Mouse (Mus musculus): Measurements from ENCODE around the gene Smok3c. TPM values are rescaled to one million over a fixed set of nuclear protein-coding genes. Genes with fewer than 3 reads are reported as not detected.
A peak's percentile ranks its signal among the peaks of the same experiment; 100 is the strongest.

Smok3c gene
- polyA plus RNA-seq, 1 experiment from 2014 or later = not detected

DNA sequence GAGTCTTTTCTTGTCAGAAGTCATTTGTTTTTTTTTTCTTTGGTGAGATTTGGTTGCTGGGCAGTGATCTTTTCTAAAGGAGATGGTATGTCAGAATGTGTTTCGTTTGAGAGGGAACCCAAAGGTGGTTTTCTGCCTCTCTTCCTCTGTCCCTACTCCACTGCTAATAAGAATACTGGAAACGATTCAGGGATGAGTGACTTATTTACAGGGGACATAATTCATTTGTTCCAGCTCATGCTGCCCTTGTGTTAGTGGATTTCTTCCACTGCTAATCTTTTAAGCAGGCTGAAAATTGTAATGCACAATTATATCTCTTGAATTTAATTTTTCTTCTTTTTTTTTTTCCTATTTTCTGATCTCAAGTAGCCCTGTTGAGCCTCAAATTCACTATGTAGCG lies 33.8 kb downstream of the Smok3c start:
- ATAC-seq (ENCODE audit: insufficient number of reproducible peaks, insufficient read depth, low FRiP score, low read depth) = no peak
- Histone ChIP-seq H3K4me2 (replicated peaks; ENCODE audit: low read depth, low read length) (peak overlapping the region; percentile 47), H3K9me3 (ENCODE audit: control insufficient read depth, low read depth, low read length) (no peaks in the 10 kb centered on the region), H3K36me3 (ENCODE audit: control insufficient read depth, insufficient read depth, low read length) (no peaks in the 10 kb centered on the region), H3K9ac (replicated peaks; ENCODE audit: low read depth, low read length) (no peak overlapping the region), H3K4me3 (ENCODE audit: low read depth, low read length) (no peak overlapping the region), H3K4me1 (ENCODE audit: control insufficient read depth, insufficient read depth, low read length) (peaks cover 9% of the 10 kb centered on the region; the same call in 1 of the 2 replicates), H3K27me3 (ENCODE audit: control insufficient read depth, insufficient read depth, low read length) (no peaks in the 10 kb centered on the region), H3K27ac (ENCODE audit: low read length) (no peak overlapping the region)
- 75% methylated on average over 3 of the region's 3 CpGs for WGBS

DNA sequence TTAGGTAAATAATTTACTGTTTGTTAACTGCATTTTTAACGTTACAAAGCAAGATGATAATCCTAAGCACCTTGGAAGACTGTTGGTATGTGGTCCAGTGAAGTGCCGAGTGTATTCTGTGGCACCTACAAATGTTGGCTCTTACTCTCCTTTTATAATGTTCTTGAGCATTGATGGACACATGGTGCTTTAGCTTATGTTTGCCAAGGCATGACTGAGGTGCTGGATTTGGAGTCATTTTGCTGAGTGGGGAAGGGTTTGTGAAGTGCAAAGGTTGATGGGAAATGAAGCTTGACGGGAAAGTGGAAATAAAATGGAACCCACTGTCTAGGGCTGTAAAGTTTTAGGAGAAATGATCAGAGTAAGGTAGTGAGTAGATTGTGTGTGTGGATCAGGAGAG lies 35.4 kb downstream of the Smok3c start:
- H3K36me3 ChIP-seq (ENCODE audit: control insufficient read depth, insufficient read depth, low read length) = peaks cover 6% of the 10 kb centered on the region; the same call in 1 of the 2 replicates
- no peak overlapping the region for H3K9ac ChIP-seq (replicated peaks; ENCODE audit: low read depth, low read length)
- WGBS = 74% methylated on average over 3 of the region's 3 CpGs
- no peak overlapping the region for H3K4me2 ChIP-seq (replicated peaks; ENCODE audit: low read depth, low read length)
- H3K4me1 ChIP-seq (ENCODE audit: control insufficient read depth, insufficient read depth, low read length) = peaks cover 9% of the 10 kb centered on the region; the same call in 1 of the 2 replicates
- H3K27ac ChIP-seq (ENCODE audit: low read length) = no peak overlapping the region
- no peaks in the 10 kb centered on the region for H3K9me3 ChIP-seq (ENCODE audit: control insufficient read depth, low read depth, low read length)
- no peaks in the 10 kb centered on the region for H3K27me3 ChIP-seq (ENCODE audit: control insufficient read depth, insufficient read depth, low read length)
- no peak overlapping the region for H3K4me3 ChIP-seq (ENCODE audit: low read depth, low read length)
- no peak for ATAC-seq (ENCODE audit: insufficient number of reproducible peaks, insufficient read depth, low FRiP score, low read depth)

DNA sequence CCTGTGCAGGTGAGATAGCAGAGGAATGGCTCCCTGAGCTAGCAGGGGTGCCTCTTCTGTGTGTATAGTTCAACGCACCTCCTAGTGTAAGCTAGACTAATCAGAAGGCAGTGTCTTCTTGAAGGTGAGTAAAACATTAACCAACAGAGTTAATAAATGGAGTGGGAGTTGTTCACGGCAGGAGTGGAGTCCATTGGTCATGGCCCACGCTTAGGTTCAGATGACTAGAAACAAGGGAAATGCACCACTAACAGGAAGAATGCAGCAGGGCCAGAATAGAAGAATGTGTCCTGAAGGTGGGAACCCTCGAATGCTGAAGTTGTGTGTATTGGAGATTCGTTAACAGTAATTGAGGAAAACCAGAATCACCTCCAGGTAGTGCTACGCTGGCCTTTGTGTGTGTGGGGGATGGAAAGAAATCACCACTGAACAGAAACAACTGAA lies 36.1 kb downstream of the Smok3c start:
- ATAC-seq (ENCODE audit: insufficient number of reproducible peaks, insufficient read depth, low FRiP score, low read depth) = peak; percentile 54
- Histone ChIP-seq H3K4me2 (replicated peaks; ENCODE audit: low read depth, low read length) (0 out of 2 replicates have a peak overlapping the region, but pooled peaks have one; percentile 1), H3K4me1 (ENCODE audit: control insufficient read depth, insufficient read depth, low read length) (peaks cover 9% of the 10 kb centered on the region; the same call in 1 of the 2 replicates), H3K36me3 (ENCODE audit: control insufficient read depth, insufficient read depth, low read length) (peaks cover 11% of the 10 kb centered on the region), H3K27me3 (ENCODE audit: control insufficient read depth, insufficient read depth, low read length) (no peaks in the 10 kb centered on the region), H3K9ac (replicated peaks; ENCODE audit: low read depth, low read length) (no peak overlapping the region), H3K9me3 (ENCODE audit: control insufficient read depth, low read depth, low read length) (no peaks in the 10 kb centered on the region), H3K4me3 (ENCODE audit: low read depth, low read length) (no peak overlapping the region), H3K27ac (ENCODE audit: low read length) (no peak overlapping the region)
- WGBS = 72% methylated on average over 6 of the region's 6 CpGs

DNA sequence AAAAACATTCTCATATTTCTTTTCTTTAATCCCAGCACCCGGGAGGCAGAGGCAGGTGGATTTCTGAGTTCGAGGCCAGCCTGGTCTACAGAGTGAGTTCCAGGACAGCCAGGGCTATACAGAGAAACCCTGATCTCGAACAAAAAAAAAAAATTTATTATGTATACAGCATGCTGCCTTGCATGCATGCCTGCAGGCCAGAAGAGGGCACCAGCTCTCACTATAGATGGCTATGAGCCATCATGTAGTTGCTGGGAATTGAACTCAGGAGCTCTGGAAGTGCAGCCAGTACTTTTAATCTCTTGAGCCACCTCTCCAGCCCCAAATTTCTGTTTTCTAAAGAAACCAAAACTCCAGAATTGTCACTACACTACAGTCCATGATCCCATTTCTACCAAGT lies 37.3 kb downstream of the Smok3c start:
- H3K9ac ChIP-seq (replicated peaks; ENCODE audit: low read depth, low read length) = no peak overlapping the region
- no peak overlapping the region for H3K27ac ChIP-seq (ENCODE audit: low read length)
- no peak for ATAC-seq (ENCODE audit: insufficient number of reproducible peaks, insufficient read depth, low FRiP score, low read depth)

DNA sequence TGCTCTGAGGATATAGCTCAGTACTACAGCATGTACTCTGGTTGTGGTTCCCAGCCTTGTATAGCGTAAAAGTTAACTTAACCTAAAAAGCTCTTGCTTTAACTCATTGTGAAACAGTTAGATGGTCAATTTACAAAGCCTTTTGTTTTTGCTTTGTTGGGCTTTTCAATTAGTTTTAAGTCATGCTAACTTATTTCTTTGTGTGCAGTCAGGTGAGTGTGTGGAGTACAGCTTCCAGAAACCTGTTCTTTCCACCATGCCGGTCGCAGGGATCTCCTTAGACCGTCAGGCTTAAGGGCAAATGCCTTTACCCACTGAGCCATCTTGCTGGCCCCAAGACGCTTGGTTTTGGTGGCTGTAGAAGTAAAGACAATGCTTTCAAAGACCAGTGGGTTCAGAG lies 37.7 kb downstream of the Smok3c start:
- peaks cover 18% of the 10 kb centered on the region for H3K36me3 ChIP-seq (ENCODE audit: control insufficient read depth, insufficient read depth, low read length)
- no peak overlapping the region for H3K9ac ChIP-seq (replicated peaks; ENCODE audit: low read depth, low read length)
- peaks cover 9% of the 10 kb centered on the region; the same call in 1 of the 2 replicates for H3K4me1 ChIP-seq (ENCODE audit: control insufficient read depth, insufficient read depth, low read length)
- no peaks in the 10 kb centered on the region for H3K9me3 ChIP-seq (ENCODE audit: control insufficient read depth, low read depth, low read length)
- no peak for ATAC-seq (ENCODE audit: insufficient number of reproducible peaks, insufficient read depth, low FRiP score, low read depth)
- no peak overlapping the region for H3K27ac ChIP-seq (ENCODE audit: low read length)
- 94% methylated on average over 5 of the region's 5 CpGs for WGBS
- H3K4me2 ChIP-seq (replicated peaks; ENCODE audit: low read depth, low read length) = no peak overlapping the region
- H3K27me3 ChIP-seq (ENCODE audit: control insufficient read depth, insufficient read depth, low read length) = no peaks in the 10 kb centered on the region
- H3K4me3 ChIP-seq (ENCODE audit: low read depth, low read length) = no peak overlapping the region

More for the DNA sequence above, 37.3 kb downstream of the Smok3c start:
- H3K4me2 ChIP-seq (replicated peaks; ENCODE audit: low read depth, low read length) = no peak overlapping the region
- no peak overlapping the region for H3K4me3 ChIP-seq (ENCODE audit: low read depth, low read length)
- peaks cover 9% of the 10 kb centered on the region; the same call in 1 of the 2 replicates for H3K4me1 ChIP-seq (ENCODE audit: control insufficient read depth, insufficient read depth, low read length)
- H3K27me3 ChIP-seq (ENCODE audit: control insufficient read depth, insufficient read depth, low read length) = no peaks in the 10 kb centered on the region
- peaks cover 18% of the 10 kb centered on the region for H3K36me3 ChIP-seq (ENCODE audit: control insufficient read depth, insufficient read depth, low read length)
- 86% methylated on average over 3 of the region's 3 CpGs for WGBS
- no peaks in the 10 kb centered on the region for H3K9me3 ChIP-seq (ENCODE audit: control insufficient read depth, low read depth, low read length)

DNA sequence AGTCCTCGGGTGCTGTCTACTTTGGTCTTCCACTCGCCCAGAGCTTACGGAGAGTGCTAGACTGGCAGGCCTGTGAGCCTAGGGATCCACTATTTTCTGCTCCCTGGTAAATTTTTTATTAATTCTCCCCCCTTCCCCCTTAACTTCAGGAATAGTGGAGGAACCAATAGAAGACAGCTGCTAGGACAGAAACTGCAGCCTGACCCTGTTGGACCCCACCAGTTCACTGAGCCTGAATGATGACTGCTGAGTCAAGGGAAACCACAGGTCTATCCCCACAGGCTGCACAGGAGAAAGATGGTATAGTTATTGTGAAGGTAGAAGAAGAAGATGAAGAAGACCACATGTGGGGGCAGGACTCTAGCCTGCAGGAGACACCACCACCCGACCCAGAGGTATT lies 39.8 kb downstream of the Smok3c start:
- Histone ChIP-seq H3K9ac (replicated peaks; ENCODE audit: low read depth, low read length) (no peak overlapping the region), H3K36me3 (ENCODE audit: control insufficient read depth, insufficient read depth, low read length) (peaks cover 30% of the 10 kb centered on the region), H3K4me3 (ENCODE audit: low read depth, low read length) (no peak overlapping the region), H3K4me2 (replicated peaks; ENCODE audit: low read depth, low read length) (no peak overlapping the region), H3K27ac (ENCODE audit: low read length) (no peak overlapping the region), H3K27me3 (ENCODE audit: control insufficient read depth, insufficient read depth, low read length) (no peaks in the 10 kb centered on the region), H3K9me3 (ENCODE audit: control insufficient read depth, low read depth, low read length) (no peaks in the 10 kb centered on the region), H3K4me1 (ENCODE audit: control insufficient read depth, insufficient read depth, low read length) (0 out of 2 replicates have a peak, but pooled peaks cover 3% of the 10 kb centered on the region)
- ATAC-seq (ENCODE audit: insufficient number of reproducible peaks, insufficient read depth, low FRiP score, low read depth) = no peak
- 98% methylated on average over 4 of the region's 4 CpGs for WGBS

DNA sequence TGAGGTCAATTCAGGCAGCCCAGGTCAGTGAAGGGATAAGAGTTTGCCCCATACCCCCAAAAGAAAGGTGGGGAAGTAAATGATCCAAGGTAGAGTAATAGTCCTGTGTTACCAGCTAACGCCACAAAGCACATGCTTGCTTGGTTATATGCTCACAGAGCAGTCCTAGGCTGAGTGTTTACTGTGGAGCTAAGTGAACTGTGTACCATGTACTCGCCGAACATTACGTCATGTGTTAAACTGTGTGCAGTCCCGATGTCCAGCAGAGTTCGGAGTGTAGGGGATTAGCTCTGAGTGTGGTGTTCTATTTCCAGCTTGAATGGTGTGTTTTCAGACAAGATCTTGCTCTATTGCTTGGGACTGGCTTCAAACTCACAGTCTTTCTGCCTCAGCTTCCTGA lies 41.5 kb downstream of the Smok3c start:
- no peaks in the 10 kb centered on the region for H3K9me3 ChIP-seq (ENCODE audit: control insufficient read depth, low read depth, low read length)
- 94% methylated on average over 6 of the region's 6 CpGs for WGBS
- H3K36me3 ChIP-seq (ENCODE audit: control insufficient read depth, insufficient read depth, low read length) = peaks cover 46% of the 10 kb centered on the region
- H3K4me3 ChIP-seq (ENCODE audit: low read depth, low read length) = no peak overlapping the region
- H3K4me1 ChIP-seq (ENCODE audit: control insufficient read depth, insufficient read depth, low read length) = no peaks in the 10 kb centered on the region
- no peak overlapping the region for H3K9ac ChIP-seq (replicated peaks; ENCODE audit: low read depth, low read length)
- ATAC-seq (ENCODE audit: insufficient number of reproducible peaks, insufficient read depth, low FRiP score, low read depth) = no peak
- no peaks in the 10 kb centered on the region for H3K27me3 ChIP-seq (ENCODE audit: control insufficient read depth, insufficient read depth, low read length)
- no peak overlapping the region for H3K27ac ChIP-seq (ENCODE audit: low read length)
- no peak overlapping the region for H3K4me2 ChIP-seq (replicated peaks; ENCODE audit: low read depth, low read length)

DNA sequence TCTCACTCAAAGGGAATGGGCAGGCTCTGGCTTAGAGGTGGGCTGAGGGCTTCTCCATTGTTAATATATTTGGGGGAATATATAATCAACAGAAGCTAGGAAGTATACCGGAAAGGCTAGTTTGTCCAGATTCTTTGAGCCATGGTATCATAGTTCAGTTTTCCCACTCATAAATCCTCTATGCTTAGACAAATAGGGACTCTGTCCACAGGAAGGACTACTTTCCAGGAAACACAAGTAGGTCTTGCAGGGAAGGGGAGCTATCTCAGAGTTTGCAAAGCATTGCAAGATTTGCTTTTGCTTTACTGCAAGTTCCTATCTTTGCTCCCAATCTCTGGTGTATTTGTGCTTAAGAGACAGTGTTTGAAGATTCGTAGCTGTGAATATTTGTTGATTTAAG lies 52.0 kb downstream of the Smok3c start:
- no peaks in the 10 kb centered on the region for H3K9me3 ChIP-seq (ENCODE audit: control insufficient read depth, low read depth, low read length)
- H3K4me1 ChIP-seq (ENCODE audit: control insufficient read depth, insufficient read depth, low read length) = no peaks in the 10 kb centered on the region
- H3K27ac ChIP-seq (ENCODE audit: low read length) = no peak overlapping the region
- no peak for ATAC-seq (ENCODE audit: insufficient number of reproducible peaks, insufficient read depth, low FRiP score, low read depth)
- no peak overlapping the region for H3K9ac ChIP-seq (replicated peaks; ENCODE audit: low read depth, low read length)
- WGBS = 64% methylated on average over 2 of the region's 2 CpGs
- H3K36me3 ChIP-seq (ENCODE audit: control insufficient read depth, insufficient read depth, low read length) = peaks cover 47% of the 10 kb centered on the region
- no peaks in the 10 kb centered on the region for H3K27me3 ChIP-seq (ENCODE audit: control insufficient read depth, insufficient read depth, low read length)
- H3K4me2 ChIP-seq (replicated peaks; ENCODE audit: low read depth, low read length) = no peak overlapping the region
- no peak overlapping the region for H3K4me3 ChIP-seq (ENCODE audit: low read depth, low read length)

DNA sequence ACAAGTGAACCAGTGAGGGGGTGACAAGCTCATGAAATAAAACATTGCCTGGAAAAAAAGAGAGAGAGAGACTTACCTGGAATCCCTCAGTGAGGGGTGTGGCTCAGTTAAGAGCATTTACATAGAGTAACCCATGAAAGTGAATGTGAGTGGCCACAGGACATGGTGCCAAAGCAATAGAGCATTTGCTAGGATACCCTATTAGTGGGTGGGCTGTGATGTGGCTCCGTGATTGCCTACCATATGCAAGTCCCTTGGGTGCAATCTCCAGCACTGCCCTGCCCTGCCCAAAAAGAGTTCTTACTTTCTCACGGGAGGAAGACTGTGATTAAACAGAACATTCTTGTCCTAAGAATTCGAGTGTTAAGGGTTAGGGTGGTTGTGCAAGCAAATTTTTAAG lies 54.1 kb downstream of the Smok3c start:
- Histone ChIP-seq H3K4me1 (ENCODE audit: control insufficient read depth, insufficient read depth, low read length) (no peaks in the 10 kb centered on the region), H3K9me3 (ENCODE audit: control insufficient read depth, low read depth, low read length) (no peaks in the 10 kb centered on the region), H3K27ac (ENCODE audit: low read length) (no peak overlapping the region), H3K4me3 (ENCODE audit: low read depth, low read length) (no peak overlapping the region), H3K4me2 (replicated peaks; ENCODE audit: low read depth, low read length) (no peak overlapping the region), H3K27me3 (ENCODE audit: control insufficient read depth, insufficient read depth, low read length) (no peaks in the 10 kb centered on the region), H3K9ac (replicated peaks; ENCODE audit: low read depth, low read length) (no peak overlapping the region), H3K36me3 (ENCODE audit: control insufficient read depth, insufficient read depth, low read length) (peaks cover 26% of the 10 kb centered on the region; the same call in 1 of the 2 replicates)
- ATAC-seq (ENCODE audit: insufficient number of reproducible peaks, insufficient read depth, low FRiP score, low read depth) = no peak
- WGBS = 70% methylated on average over 3 of the region's 3 CpGs

Measured in stomach, embryonic 14.5 days (tissue).